10 mouse cellular contexts compared by ENCODE assay signal in the genomic region with DNA sequence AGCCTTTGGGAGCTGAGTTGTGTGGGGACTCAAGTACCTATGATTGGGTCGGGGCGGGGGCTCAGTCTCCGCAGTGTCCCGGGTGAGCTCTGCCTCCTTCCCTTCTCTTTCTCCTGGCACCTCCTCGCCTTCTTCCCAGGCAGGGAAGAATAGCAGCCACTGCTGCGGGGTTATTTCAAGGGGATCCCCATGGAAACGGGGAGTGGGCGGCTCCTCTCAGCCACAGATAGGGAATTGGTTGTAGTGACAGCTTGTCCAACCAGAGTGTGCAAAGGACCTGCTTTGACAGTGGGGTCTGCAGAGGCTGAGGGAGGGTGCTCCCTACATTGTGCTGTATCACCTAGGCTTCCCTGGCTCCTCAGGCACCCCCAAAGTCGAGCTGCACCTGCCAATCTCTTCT. TPM values are rescaled to one million over a fixed set of nuclear protein-coding genes. Genes with fewer than 3 reads are reported as not detected.
DNase-seq lines count a peak whose midpoint lies in the region; ATAC-seq lines count a peak whose summit lies in the region.
"Had no signal": no experiment of that assay in that cellular context is flagged by ENCODE, and none has a peak within 500 bp of the region (broad histone marks: within the 10 kb centered on the region; RNA-seq: fewer than 3 reads in every experiment).

No protein-coding gene starts in this region.

- no peak overlapping the region for H3K9ac ChIP-seq in midbrain, embryonic 11.5 days (ENCODE audit: low read length)
- no peak overlapping the region for H3K9ac ChIP-seq in hindbrain, embryonic 11.5 days (ENCODE audit: low read depth, low read length)
- H3K9ac ChIP-seq: lung, embryonic 14.5 days had no signal

- no peak overlapping the region for H3K4me2 ChIP-seq in midbrain, embryonic 11.5 days
- no peak overlapping the region for H3K4me2 ChIP-seq in hindbrain, embryonic 11.5 days (replicated peaks; ENCODE audit: low read depth, low read length)
- H3K4me2 ChIP-seq: lung, embryonic 14.5 days had no signal

- whole genome bisulfite sequencing in midbrain, embryonic 11.5 days: 38% methylated on average over 9 of the region's 9 CpGs
- WGBS in midbrain, embryonic 10.5 days: 35% methylated on average over 9 of the region's 9 CpGs
- WGBS in hindbrain, embryonic 11.5 days: 26% methylated on average over 9 of the region's 9 CpGs

- H3K27ac ChIP-seq in midbrain, embryonic 11.5 days (ENCODE audit: low read depth, low read length): no peak overlapping the region
- no peak overlapping the region for H3K27ac ChIP-seq in midbrain, embryonic 10.5 days (replicated peaks)
- H3K27ac ChIP-seq in hindbrain, embryonic 11.5 days (ENCODE audit: low read depth, low read length): no peak overlapping the region

- no peak for DNase-seq in midbrain, embryonic 11.5 days (ENCODE audit: low spot score, missing footprints)
- no peak for DNase-seq in midbrain, embryonic 10.5 days (ENCODE audit: low spot score)
- peak; percentile 40 for DNase-seq in hindbrain, embryonic 11.5 days (ENCODE audit: low spot score)
- peak; percentile 71 to 93 for DNase-seq in left cerebral cortex, postnatal 25 days (ENCODE audit: low spot score in 2 of 2)
- peak; percentile 77 to 88 for DNase-seq in right cerebral cortex, postnatal 36 days (ENCODE audit: low spot score in 2 of 2)
- DNase-seq in gastrocnemius, postnatal 4 days (ENCODE audit: low spot score in 2 of 2): no peak
- DNase-seq in spleen, postnatal 4 days (ENCODE audit: low spot score in 2 of 2): no peak
- no peak for DNase-seq in spleen, postnatal 14 days (ENCODE audit: low spot score in 2 of 2)
- DNase-seq: lung, embryonic 14.5 days had no signal

- H3K27me3 ChIP-seq in midbrain, embryonic 11.5 days (ENCODE audit: control insufficient read depth, insufficient read depth, low read length): no peaks in the 10 kb centered on the region
- H3K27me3 ChIP-seq in midbrain, embryonic 10.5 days (ENCODE audit: low read depth, poor library complexity, severe bottlenecking): no peaks in the 10 kb centered on the region
- H3K27me3 ChIP-seq in hindbrain, embryonic 11.5 days (ENCODE audit: control insufficient read depth, insufficient read depth, low read length): no peaks in the 10 kb centered on the region

- no peaks in the 10 kb centered on the region for H3K36me3 ChIP-seq in midbrain, embryonic 11.5 days (ENCODE audit: control insufficient read depth, insufficient read depth, low read length)
- H3K36me3 ChIP-seq in midbrain, embryonic 10.5 days: no peaks in the 10 kb centered on the region
- H3K36me3 ChIP-seq in hindbrain, embryonic 11.5 days (ENCODE audit: control insufficient read depth, insufficient read depth, low read length): no peaks in the 10 kb centered on the region

- no peak overlapping the region for H3K4me3 ChIP-seq in midbrain, embryonic 11.5 days (ENCODE audit: low read depth, low read length)
- no peak overlapping the region for H3K4me3 ChIP-seq in midbrain, embryonic 10.5 days
- H3K4me3 ChIP-seq in hindbrain, embryonic 11.5 days (ENCODE audit: low read depth, low read length): no peak overlapping the region

- intact Hi-C loops in left cerebral cortex, postnatal 25 days (cut with DNase I): no loop called here

- ATAC-seq in midbrain, embryonic 11.5 days (ENCODE audit: low FRiP score): peak; percentile 30; the same call in 1 of the 2 replicates
- ATAC-seq in hindbrain, embryonic 11.5 days (ENCODE audit: low FRiP score): no peak; the same call in none of the 2 replicates

- no peaks in the 10 kb centered on the region for H3K9me3 ChIP-seq in midbrain, embryonic 11.5 days (ENCODE audit: control insufficient read depth, low read length)
- no peaks in the 10 kb centered on the region for H3K9me3 ChIP-seq in midbrain, embryonic 10.5 days (replicated peaks)
- no peaks in the 10 kb centered on the region for H3K9me3 ChIP-seq in hindbrain, embryonic 11.5 days (ENCODE audit: control insufficient read depth, low read length)

- H3K4me1 ChIP-seq in midbrain, embryonic 11.5 days (ENCODE audit: control insufficient read depth, insufficient read depth, low read length): peaks cover 4% of the 10 kb centered on the region; the same call in 1 of the 2 replicates
- peaks cover 25% of the 10 kb centered on the region for H3K4me1 ChIP-seq in midbrain, embryonic 10.5 days
- peaks cover 7% of the 10 kb centered on the region; the same call in 1 of the 2 replicates for H3K4me1 ChIP-seq in hindbrain, embryonic 11.5 days (replicated peaks; ENCODE audit: control insufficient read depth, insufficient read depth, low read length)

RNA-seq across cellular contexts. Expression of gene Ppp2r2c, which starts 22.5 kb away (rescaled TPM):
- polyA plus RNA-seq in midbrain, embryonic 11.5 days (2014; fragmentation: Nextera tagmentation; extraction: Ambion mirVana): 1.2 TPM in 2 replicates
- polyA plus RNA-seq in midbrain, embryonic 10.5 days (2016; fragmentation: Nextera tagmentation; extraction: Ambion mirVana): 0.48 and 0.83 TPM in 2 replicates
- polyA plus RNA-seq in hindbrain, embryonic 11.5 days (2014; fragmentation: Nextera tagmentation; extraction: Ambion mirVana): 1.9 and 3.3 TPM in 2 replicates
- total RNA-seq in left cerebral cortex, postnatal 25 days (2021): 100 to 1,000 TPM; 500 to 508 TPM
- total RNA-seq in gastrocnemius, postnatal 4 days (2021): 1 to 10 TPM; 1.2 to 1.8 TPM
- polyA plus RNA-seq: kidney, embryonic 16.5 days had no signal

Comparison
In these comparisons a context has a peak if more than half of its experiments do, and no peak if none do; other contexts are left out.
1. DNase-seq: peak in hindbrain, embryonic 11.5 days (single experiment), left cerebral cortex, postnatal 25 days (2 of 2) and right cerebral cortex, postnatal 36 days (2 of 2); none in midbrain, embryonic 11.5 days (single experiment), midbrain, embryonic 10.5 days (single experiment), gastrocnemius, postnatal 4 days (0 of 2), spleen, postnatal 4 days (0 of 2) and spleen, postnatal 14 days (0 of 2).